ENCODE assay signal across 11 mouse cellular contexts in the genomic region with DNA sequence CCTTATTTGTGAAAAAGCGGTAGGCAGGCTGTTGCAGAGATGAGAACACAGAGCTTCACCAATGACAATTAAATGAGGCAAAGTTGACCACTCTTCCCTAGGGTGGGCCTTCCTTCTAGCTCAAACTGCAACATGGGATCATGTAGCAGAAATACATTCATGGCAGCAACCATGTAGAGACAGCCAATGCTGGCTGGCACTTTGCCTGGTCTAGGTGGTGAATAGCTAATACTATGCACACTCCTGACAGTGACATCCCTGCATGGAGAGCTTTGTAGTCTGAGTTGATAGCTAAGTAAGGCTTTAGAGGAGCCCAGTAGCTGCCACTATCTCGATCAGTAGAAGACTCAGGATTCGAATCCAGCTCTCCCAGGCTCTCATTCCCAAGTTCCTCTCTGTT.
DNase-seq lines count a peak whose midpoint lies in the region.
"Had no signal": no experiment of that assay in that cellular context is flagged by ENCODE, and none has a peak within 500 bp of the region (broad histone marks: within the 10 kb centered on the region; RNA-seq: fewer than 3 reads in every experiment).

No protein-coding gene starts in this region.

- DNase-seq in cerebellum, postnatal 14 days = peak; percentile 37 to 52
- DNase-seq in cerebellum, adult 11 months = no peak
- peak; percentile 9 for DNase-seq in NIH3T3 (ENCODE audit: low read depth)
- DNase-seq in urinary bladder, postnatal 36 days (ENCODE audit: low spot score in 2 of 2) = no peak
- DNase-seq in embryo, embryonic 11 days = no peak
- DNase-seq: adrenal gland, adult 2 months; adrenal gland, postnatal 10 days; adrenal gland, postnatal 25 days; B cell, adult 2 months; cerebellum, adult 8-10 months; cerebellum, adult 9-11 months had no signal

Comparison
In these comparisons a context has a peak if more than half of its experiments do, and no peak if none do; other contexts are left out.
1. DNase-seq: peak in cerebellum, postnatal 14 days (2 of 2) and NIH3T3 (single experiment); none in cerebellum, adult 11 months (single experiment), urinary bladder, postnatal 36 days (0 of 2) and embryo, embryonic 11 days (single experiment).